Mouse (Mus musculus) forebrain, embryonic 11.5 days (tissue): Measurements from ENCODE around the gene Chd5. TPM values are rescaled to one million over a fixed set of nuclear protein-coding genes. Genes with fewer than 3 reads are reported as not detected.
A peak's percentile ranks its signal among the peaks of the same experiment; 100 is the strongest.

Experiments
- ATAC-seq: fragments of 200-750 bp; cut with Nextera tagmentation; replicated peaks from 2 replicates; pipeline ENCODE4 v1.8.0; 2017; ENCODE audit warnings: moderate TSS enrichment; ENCODE audit not compliant: low FRiP score
- DNase-seq: peaks from one replicate; pipeline ENCODE4 v3.0.0-alpha.2; 2017; ENCODE audit warnings: low spot score
- H3K27ac ChIP-seq: fragments of 300-500 bp; sonication (generic); 2 replicates; pipeline ENCODE4 v1.5.1; 2014; ENCODE audit warnings: low read depth, low read length
- H3K27me3 ChIP-seq: fragments of 300-500 bp; sonication (generic); 2 replicates; pipeline ENCODE4 v1.6.1; 2014; ENCODE audit warnings: mild to moderate bottlenecking, low read length, mixed read lengths; ENCODE audit not compliant: control insufficient read depth, insufficient read depth
- H3K36me3 ChIP-seq: fragments of 300-500 bp; sonication (generic); 2 replicates; pipeline ENCODE4 v1.6.1; 2014; ENCODE audit warnings: mild to moderate bottlenecking, low read length, moderate library complexity, mixed read lengths; ENCODE audit not compliant: control insufficient read depth, insufficient read depth
- H3K4me1 ChIP-seq: fragments of 300-500 bp; sonication (generic); replicated peaks from 2 replicates; pipeline ENCODE4 v1.6.1; 2014; ENCODE audit warnings: low read length, mixed read lengths; ENCODE audit not compliant: control insufficient read depth, insufficient read depth
- H3K4me2 ChIP-seq: fragments of 300-500 bp; sonication (generic); 2 replicates; pipeline ENCODE4 v1.6.1; 2014; ENCODE audit warnings: low read depth, mild to moderate bottlenecking, low read length, moderate library complexity, mixed read lengths; ENCODE audit not compliant: severe bottlenecking
- H3K4me3 ChIP-seq: fragments of 300-500 bp; sonication (generic); 2 replicates; pipeline ENCODE4 v1.5.1; 2014; ENCODE audit warnings: low read depth, low read length
- H3K9ac ChIP-seq: fragments of 300-500 bp; sonication (generic); 2 replicates; pipeline ENCODE4 v1.6.1; 2014; ENCODE audit warnings: low read length
- H3K9me3 ChIP-seq: fragments of 300-500 bp; sonication (generic); 2 replicates; pipeline ENCODE4 v1.6.1; 2016; ENCODE audit warnings: low read length, mixed read lengths; ENCODE audit not compliant: control insufficient read depth
- WGBS: fragments of 180-500 bp; shearing (Covaris S2); extraction: QIAGEN DNeasy Blood & Tissue Kit; methylation state at CpG from one replicate; pipeline ENCODE4 v1.1.7; 2014; 5-methylcytosine and 5-hydroxymethylcytosine counted together
- polyA plus RNA-seq: library from polyadenylated mRNA; unstranded; fragments of >200 nt; fragmentation: Nextera tagmentation; extraction: Ambion mirVana; gene quantifications from 2 replicates; pipeline ENCODE4 v1.2.1, GENCODE M21; 2014

Gene Chd5
- polyA plus RNA-seq, 1 experiment from 2014 or later, result 1.5 TPM

DNA sequence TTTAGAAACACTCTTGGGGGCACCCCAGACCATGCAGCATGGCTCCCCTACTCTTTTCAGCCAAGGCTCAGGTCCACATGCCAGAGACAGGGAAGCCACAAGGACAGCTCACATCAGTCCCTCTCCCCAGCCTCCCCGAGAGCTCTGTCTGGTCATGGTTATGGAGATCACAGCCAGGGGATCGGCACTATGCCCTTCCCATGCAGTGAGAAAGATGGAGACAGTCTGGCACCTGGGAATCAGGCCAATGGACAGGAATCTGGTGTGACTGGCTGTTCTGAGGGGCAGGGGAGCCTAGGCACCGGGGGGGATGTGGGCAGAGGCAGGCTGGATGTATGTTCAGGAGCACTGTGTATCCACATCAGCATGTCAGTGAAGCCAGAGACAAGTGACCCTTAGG lies 60.5 kb downstream of the Chd5 start:
- ATAC-seq, result no peak
- Histone ChIP-seq H3K36me3 (no peaks in the 10 kb centered on the region), H3K4me3 (no peak overlapping the region), H3K9ac (no peak overlapping the region), H3K27ac (no peak overlapping the region), H3K27me3 (no peaks in the 10 kb centered on the region), H3K4me1 (no peaks in the 10 kb centered on the region), H3K4me2 (no peak overlapping the region), H3K9me3 (no peaks in the 10 kb centered on the region)
- DNase-seq, result no peak
- 81% methylated on average over 3 of the region's 3 CpGs for WGBS

DNA sequence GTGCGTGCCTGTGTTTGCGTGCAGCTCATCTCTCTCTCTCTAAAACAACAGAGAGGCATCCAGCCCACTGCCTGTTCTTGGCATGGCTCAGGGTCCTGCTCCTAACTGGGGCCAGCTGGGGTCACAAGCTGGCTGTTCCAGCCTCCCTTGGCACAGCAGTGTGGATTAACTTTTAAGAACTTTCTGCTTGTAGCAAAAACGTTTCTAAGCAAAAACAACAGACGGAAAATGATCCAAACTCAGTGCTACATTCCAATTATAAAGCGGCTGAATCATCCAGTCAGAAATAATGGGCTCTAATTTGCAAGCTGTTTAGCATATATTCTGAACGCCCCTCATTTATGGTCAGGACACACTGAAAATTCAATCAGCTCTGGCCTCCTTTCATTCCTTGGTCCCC lies 66.7 kb downstream of the Chd5 start:
- Histone ChIP-seq H3K27ac (peak overlapping the region; percentile 37; the same call in 1 of the 2 replicates), H3K4me3 (no peak overlapping the region)
- ATAC-seq, result no peak

DNA sequence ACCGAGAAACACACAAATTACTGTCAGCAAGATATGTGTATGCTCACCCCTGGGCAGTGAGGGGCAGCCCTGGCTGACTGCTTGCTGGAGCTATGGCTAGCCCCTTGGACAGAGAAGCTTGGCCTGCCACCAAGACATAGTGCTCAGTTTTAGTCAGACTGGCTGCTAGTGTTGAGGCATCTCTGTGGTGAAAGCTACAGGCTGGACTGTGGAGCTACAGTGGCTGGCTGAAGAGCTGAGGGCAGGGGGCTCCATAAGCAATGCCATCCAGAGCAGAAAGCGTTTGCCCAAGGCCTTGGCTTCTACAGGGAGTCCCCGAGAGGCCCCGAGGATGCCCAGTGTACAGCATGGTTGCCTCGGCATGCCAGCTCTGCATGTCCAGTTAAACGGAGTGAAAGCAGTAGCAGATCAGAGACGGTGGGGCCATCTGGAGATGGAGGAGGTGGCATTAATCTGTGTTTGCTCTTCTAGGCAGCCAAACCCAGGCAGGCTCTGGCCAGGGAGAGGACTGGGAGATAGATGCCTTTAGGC lies 67.3 kb downstream of the Chd5 start:
- peaks cover 11% of the 10 kb centered on the region for H3K4me1 ChIP-seq
- H3K27ac ChIP-seq, result no peak overlapping the region
- ATAC-seq, result no peak
- no peak overlapping the region for H3K9ac ChIP-seq
- H3K36me3 ChIP-seq, result no peaks in the 10 kb centered on the region
- H3K4me2 ChIP-seq, result no peak overlapping the region
- no peak for DNase-seq
- H3K27me3 ChIP-seq, result no peaks in the 10 kb centered on the region
- WGBS, result 74% methylated on average over 7 of the region's 7 CpGs
- no peak overlapping the region for H3K4me3 ChIP-seq
- no peaks in the 10 kb centered on the region for H3K9me3 ChIP-seq

More for the DNA sequence above, 66.7 kb downstream of the Chd5 start:
- peaks cover 11% of the 10 kb centered on the region for H3K4me1 ChIP-seq
- H3K36me3 ChIP-seq, result no peaks in the 10 kb centered on the region
- H3K4me2 ChIP-seq, result no peak overlapping the region
- no peaks in the 10 kb centered on the region for H3K27me3 ChIP-seq
- no peak overlapping the region for H3K9ac ChIP-seq
- no peaks in the 10 kb centered on the region for H3K9me3 ChIP-seq
- 57% methylated on average over 6 of the region's 6 CpGs for WGBS
- no peak for DNase-seq

DNA sequence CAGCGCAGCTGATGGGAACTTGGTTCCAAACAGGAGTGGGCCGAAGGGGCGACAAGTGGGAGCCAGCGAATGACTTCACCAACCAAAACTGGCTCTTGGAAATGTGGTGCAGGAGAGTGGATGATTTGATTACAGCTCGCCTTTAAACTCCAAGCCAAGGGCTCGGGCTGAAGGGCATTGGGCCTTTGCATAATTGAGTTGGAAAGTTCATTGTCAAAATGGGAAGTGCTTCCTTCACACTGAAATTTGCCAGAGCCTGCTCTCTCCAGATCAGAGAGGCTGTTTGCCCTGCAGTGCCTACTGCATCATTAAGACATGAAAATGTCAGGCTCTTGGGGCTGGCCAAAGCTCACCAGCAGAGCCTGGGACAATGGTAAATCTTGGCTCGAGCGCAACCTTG lies 68.1 kb downstream of the Chd5 start:
- H3K9me3 ChIP-seq, result no peaks in the 10 kb centered on the region
- 80% methylated on average over 8 of the region's 8 CpGs for WGBS
- H3K27ac ChIP-seq, result no peak overlapping the region
- no peak overlapping the region for H3K4me2 ChIP-seq
- DNase-seq, result no peak
- ATAC-seq, result no peak
- no peak overlapping the region for H3K4me3 ChIP-seq
- no peak overlapping the region for H3K9ac ChIP-seq
- no peaks in the 10 kb centered on the region for H3K27me3 ChIP-seq
- no peaks in the 10 kb centered on the region for H3K36me3 ChIP-seq
- peaks cover 11% of the 10 kb centered on the region for H3K4me1 ChIP-seq

DNA sequence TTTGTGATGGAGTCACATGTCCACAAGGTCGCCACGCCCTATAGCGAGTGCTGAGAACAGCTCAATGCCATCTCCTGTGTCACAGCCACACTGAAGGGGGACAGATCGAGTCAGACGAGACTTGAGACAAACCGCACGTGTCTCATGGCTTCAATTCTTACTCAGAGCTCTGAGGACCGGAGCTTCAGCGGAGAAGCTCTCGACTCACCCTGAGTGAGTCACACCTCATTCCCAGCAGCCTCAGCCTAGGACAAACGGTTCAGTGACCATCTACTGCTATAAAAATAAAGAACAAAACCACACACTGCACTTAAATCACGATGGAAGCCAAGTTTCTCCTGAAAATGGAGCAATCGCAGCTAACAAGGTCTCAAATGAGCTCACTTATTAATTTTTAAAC lies 72.5 kb downstream of the Chd5 start:
- no peak overlapping the region for H3K4me3 ChIP-seq
- no peak for DNase-seq
- H3K9me3 ChIP-seq, result no peaks in the 10 kb centered on the region
- H3K36me3 ChIP-seq, result no peaks in the 10 kb centered on the region
- H3K27ac ChIP-seq, result no peak overlapping the region
- no peaks in the 10 kb centered on the region; the same call in 1 of the 2 replicates for H3K4me1 ChIP-seq
- H3K4me2 ChIP-seq, result no peak overlapping the region
- 86% methylated on average over 13 of the region's 13 CpGs for WGBS
- no peaks in the 10 kb centered on the region for H3K27me3 ChIP-seq
- no peak overlapping the region for H3K9ac ChIP-seq
- no peak for ATAC-seq

DNA sequence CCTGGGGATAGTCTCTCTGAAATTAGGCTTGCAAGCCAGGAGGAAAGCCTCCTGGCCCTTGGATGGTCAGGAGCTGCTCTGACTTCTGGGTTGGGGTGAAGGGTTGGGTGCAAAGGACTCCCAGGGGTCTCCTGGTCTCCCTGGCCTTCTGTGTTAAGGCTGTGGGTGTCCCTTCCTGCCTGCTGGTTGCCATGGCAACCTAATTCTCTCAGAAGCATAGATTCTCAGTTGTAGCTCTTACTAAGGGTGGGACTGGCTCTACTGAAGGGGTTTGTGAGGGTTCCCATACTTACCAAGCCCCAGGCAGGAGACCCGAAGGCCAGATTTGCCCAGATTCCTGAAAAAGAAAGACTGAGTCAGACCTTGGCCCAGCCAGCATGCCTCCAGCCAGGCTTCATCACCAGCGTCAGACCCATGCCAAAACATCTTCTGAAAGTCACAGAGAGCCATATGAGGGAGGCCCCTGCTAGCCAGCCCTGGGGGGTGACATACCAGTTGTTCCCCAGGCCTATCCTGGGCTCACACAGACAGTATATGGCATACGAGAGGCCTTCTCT lies 74.2 kb downstream of the Chd5 start:
- no peaks in the 10 kb centered on the region for H3K36me3 ChIP-seq
- H3K9ac ChIP-seq, result no peak overlapping the region
- H3K4me2 ChIP-seq, result no peak overlapping the region
- H3K27ac ChIP-seq, result no peak overlapping the region
- no peaks in the 10 kb centered on the region for H3K9me3 ChIP-seq
- no peaks in the 10 kb centered on the region for H3K4me1 ChIP-seq
- no peaks in the 10 kb centered on the region for H3K27me3 ChIP-seq
- no peak overlapping the region for H3K4me3 ChIP-seq
- ATAC-seq, result no peak
- WGBS, result 83% methylated on average over 3 of the region's 3 CpGs
- DNase-seq, result no peak

DNA sequence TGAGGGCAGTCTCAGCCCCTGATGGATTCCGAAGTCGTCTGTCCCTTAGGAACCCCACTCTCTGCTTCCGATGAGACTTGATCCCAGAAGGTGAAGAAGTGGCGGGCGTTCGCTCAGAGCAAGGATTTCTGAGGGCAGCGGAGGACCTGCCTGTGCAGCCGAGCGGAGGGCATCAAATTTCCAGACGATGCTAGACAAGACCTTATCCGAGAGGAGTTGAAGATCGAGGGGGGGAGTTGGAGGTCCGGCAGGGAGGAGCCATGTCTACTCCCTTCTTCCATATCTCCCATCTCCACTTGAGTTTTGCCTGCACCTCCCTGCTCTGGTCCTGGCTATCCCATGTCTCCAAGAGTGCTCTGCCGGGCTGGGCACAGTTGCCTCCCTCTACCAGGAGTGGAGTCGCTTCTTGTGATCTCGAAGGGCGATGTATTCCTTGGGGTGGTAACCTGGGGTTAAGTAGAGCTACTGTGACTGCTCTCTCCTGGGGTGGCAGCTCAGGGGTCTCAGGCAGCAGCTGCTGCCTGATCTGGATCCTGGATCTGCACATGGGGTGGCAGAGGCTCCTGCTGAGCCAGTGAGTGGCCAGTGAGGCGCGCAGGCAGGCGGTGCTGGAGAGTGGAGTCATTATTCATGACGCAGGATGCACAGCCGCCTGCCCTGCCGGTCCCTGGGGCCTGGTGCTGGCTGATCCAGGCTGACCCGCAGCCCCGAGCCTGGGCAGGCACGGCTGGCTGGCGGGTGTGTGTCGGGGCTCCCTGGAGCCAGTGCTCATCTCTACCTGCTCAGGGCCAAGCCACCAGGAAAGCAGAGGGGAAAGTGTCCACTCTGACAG lies 80.0 kb downstream of the Chd5 start:
- ATAC-seq (no peak), DNase-seq (no peak)
- no peaks in the 10 kb centered on the region for H3K27me3 ChIP-seq

DNA sequence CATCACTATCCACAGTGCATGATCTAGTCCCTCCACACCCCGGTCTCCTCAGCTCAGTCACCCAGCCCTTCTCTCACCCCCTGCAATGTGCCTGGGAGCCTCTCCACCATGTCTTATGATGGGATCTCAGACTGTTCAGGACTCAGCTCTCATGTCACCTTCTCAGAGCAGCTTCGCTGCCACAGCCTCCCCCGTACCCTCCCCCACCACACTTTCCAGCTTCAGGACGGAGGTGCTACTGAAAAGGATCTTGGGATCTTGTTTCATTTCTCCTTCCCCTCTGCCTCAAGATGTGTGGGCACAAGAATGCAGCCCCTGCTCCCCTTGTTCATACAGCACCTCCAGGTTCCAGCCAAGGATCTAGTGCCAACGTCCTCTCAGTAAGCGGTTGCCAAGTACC lies 85.1 kb downstream of the Chd5 start:
- ATAC-seq (no peak), DNase-seq (no peak)
- Histone ChIP-seq H3K4me2 (no peak overlapping the region), H3K4me3 (no peak overlapping the region), H3K27me3 (no peaks in the 10 kb centered on the region), H3K36me3 (no peaks in the 10 kb centered on the region), H3K27ac (no peak overlapping the region), H3K9me3 (no peaks in the 10 kb centered on the region), H3K4me1 (no peaks in the 10 kb centered on the region), H3K9ac (no peak overlapping the region)
- 91% methylated on average over 6 of the region's 6 CpGs for WGBS

More for the DNA sequence above, 80.0 kb downstream of the Chd5 start:
- Histone ChIP-seq H3K4me1 (no peaks in the 10 kb centered on the region), H3K36me3 (no peaks in the 10 kb centered on the region), H3K4me2 (no peak overlapping the region), H3K4me3 (no peak overlapping the region), H3K27ac (no peak overlapping the region), H3K9ac (no peak overlapping the region), H3K9me3 (no peaks in the 10 kb centered on the region)
- WGBS, result 38% methylated on average over 28 of the region's 28 CpGs
